Mouse (Mus musculus) right cerebral cortex, postnatal 25 days (tissue): ENCODE data around the gene Fdxr.

Experiments
- DNase-seq: peaks from one replicate; pipeline ENCODE4 v3.0.0; 2022

The Fdxr gene

GRCm38 (mm10) chr11:115289885-115290284 lies 13.0 kb upstream of the Fdxr start:
- DNase-seq, result no peak

GRCm38 (mm10) chr11:115288305-115288704 lies 11.5 kb upstream of the Fdxr start:
- DNase-seq, result no peak

- DNase-seq, result no peak
Observed at GRCm38 (mm10) chr11:115287386-115287785, 10.5 kb upstream of the Fdxr start.

GRCm38 (mm10) chr11:115286201-115286993 lies 9.5 kb upstream of the Fdxr start:
- no peak for DNase-seq

GRCm38 (mm10) chr11:115285282-115285681 lies 8.4 kb upstream of the Fdxr start:
- no peak for DNase-seq

- DNase-seq, result no peak
Observed at GRCm38 (mm10) chr11:115283891-115284620, 7.2 kb upstream of the Fdxr start.

- no peak for DNase-seq
Observed at GRCm38 (mm10) chr11:115283486-115283765, 6.6 kb upstream of the Fdxr start.

GRCm38 (mm10) chr11:115282723-115283485 lies 6.1 kb upstream of the Fdxr start:
- DNase-seq, result no peak

GRCm38 (mm10) chr11:115282295-115282694 lies 5.4 kb upstream of the Fdxr start:
- DNase-seq, result no peak

- no peak for DNase-seq
Observed at GRCm38 (mm10) chr11:115279726-115280125, 2.9 kb upstream of the Fdxr start.

- no peak for DNase-seq
Observed at GRCm38 (mm10) chr11:115278176-115278575, 1.3 kb upstream of the Fdxr start.

GRCm38 (mm10) chr11:115277604-115277975 lies 740 bp upstream of the Fdxr start:
- DNase-seq, result no peak

- DNase-seq, result no peak
Observed at GRCm38 (mm10) chr11:115275954-115276353, 896 bp downstream of the Fdxr start.

- no peak for DNase-seq
Observed at GRCm38 (mm10) chr11:115275509-115275908, 1.3 kb downstream of the Fdxr start.

- DNase-seq, result no peak
Observed at GRCm38 (mm10) chr11:115274771-115275170, 2.1 kb downstream of the Fdxr start.

GRCm38 (mm10) chr11:115274178-115274577 lies 2.7 kb downstream of the Fdxr start:
- no peak for DNase-seq

GRCm38 (mm10) chr11:115273735-115274134 lies 3.1 kb downstream of the Fdxr start:
- DNase-seq, result no peak

GRCm38 (mm10) chr11:115272894-115273498 lies 3.9 kb downstream of the Fdxr start:
- no peak for DNase-seq

- no peak for DNase-seq
Observed at GRCm38 (mm10) chr11:115271481-115271880, 5.4 kb downstream of the Fdxr start.

GRCm38 (mm10) chr11:115271052-115271451 lies 5.8 kb downstream of the Fdxr start:
- no peak for DNase-seq

GRCm38 (mm10) chr11:115270148-115270861 lies 6.5 kb downstream of the Fdxr start:
- peak; percentile 82 for DNase-seq

- no peak for DNase-seq
Observed at GRCm38 (mm10) chr11:115269330-115270066, 7.4 kb downstream of the Fdxr start.
